Mouse (Mus musculus): ENCODE measurements at regions not wholly inside any gene's neighbourhood (a gene's known extent, or its start where the extent isn't known, plus 50 kb on each side); places are given as distances from the start of the nearest gene placed in this dataset.

DNA sequence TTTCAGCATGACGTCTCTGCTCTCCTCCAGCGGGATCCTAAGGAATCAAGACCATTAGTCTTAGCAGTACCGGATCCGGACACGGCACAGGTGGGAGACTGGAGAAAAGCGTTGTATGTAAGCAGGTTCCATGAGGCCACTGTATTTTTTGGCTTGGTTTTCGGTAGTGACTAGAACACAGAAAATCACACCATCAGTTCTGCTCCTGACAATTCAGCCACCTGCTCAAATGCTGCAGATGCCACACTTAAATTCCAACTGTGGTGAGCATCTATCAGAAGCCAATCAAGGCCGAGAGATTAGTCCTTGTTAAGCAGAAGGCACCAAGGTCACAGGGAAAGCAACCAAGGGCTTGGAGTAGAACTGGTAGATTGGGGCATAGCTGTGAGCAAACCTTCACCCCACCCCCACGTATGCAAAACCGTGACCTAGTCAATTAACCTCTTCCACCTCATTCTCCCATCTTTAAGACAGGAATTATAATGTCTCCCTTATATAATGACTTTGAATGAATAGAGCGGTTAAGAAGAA, 452.2 kb downstream of the Bnc2 start:
- DNase-seq: no peak

DNA sequence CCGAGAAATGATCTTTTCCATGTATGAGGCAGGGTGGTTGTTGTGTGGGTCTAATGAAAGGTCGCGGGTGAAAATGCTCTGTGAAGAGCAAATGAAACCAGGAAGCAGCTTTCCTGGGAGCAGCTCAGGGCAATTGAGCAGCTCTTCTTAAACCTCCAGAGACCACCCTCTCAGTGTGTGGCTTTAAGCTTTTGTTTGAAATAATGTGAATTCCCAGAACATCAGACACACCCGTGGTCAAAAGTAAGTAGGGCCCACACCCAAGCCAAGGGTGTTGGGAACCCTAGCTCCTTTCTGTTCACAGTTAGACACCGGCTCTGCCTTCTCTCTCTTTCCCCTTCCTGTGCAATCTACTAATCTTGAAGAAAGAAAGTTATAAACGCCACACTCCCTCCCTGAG, 450.5 kb downstream of the Bnc2 start:
- DNase-seq: no peak

Data from embryo, embryonic 11 days (tissue).